Mouse (Mus musculus) kidney, postnatal 0 days (tissue): ENCODE measurements around the gene 2900026A02Rik. TPM values are rescaled to one million over a fixed set of nuclear protein-coding genes. Genes with fewer than 3 reads are reported as not detected.

ENCODE experiments used
- ATAC-seq: fragments of 200-750 bp; cut with Nextera tagmentation; replicated peaks from 2 replicates; pipeline ENCODE4 v1.8.0; 2017; ENCODE audit warnings: low read depth, moderate number of reproducible peaks, moderate TSS enrichment, moderate library complexity; ENCODE audit not compliant: low FRiP score
- DNase-seq: peaks from one replicate; pipeline ENCODE4 v3.0.0-alpha.2; 2016; ENCODE audit warnings: low spot score
- H3K27ac ChIP-seq: fragments of 300-500 bp; sonication (generic); 2 replicates; pipeline ENCODE4 v1.5.1; 2014; ENCODE audit warnings: mild to moderate bottlenecking
- H3K27me3 ChIP-seq: fragments of 300-500 bp; sonication (generic); 2 replicates; pipeline ENCODE4 v1.6.1; 2014; ENCODE audit warnings: low read length, mixed read lengths; ENCODE audit not compliant: insufficient read depth
- H3K36me3 ChIP-seq: fragments of 300-500 bp; sonication (generic); 2 replicates; pipeline ENCODE4 v1.6.1; 2014; ENCODE audit warnings: low read length, mixed read lengths; ENCODE audit not compliant: insufficient read depth
- H3K4me1 ChIP-seq: fragments of 300-500 bp; sonication (generic); replicated peaks from 2 replicates; pipeline ENCODE4 v1.6.1; 2014; ENCODE audit warnings: antibody characterized with exemption, low read length, mixed read lengths; ENCODE audit not compliant: insufficient read depth
- H3K4me2 ChIP-seq: fragments of 300-500 bp; sonication (generic); 2 replicates; pipeline ENCODE4 v1.6.1; 2014; ENCODE audit warnings: mild to moderate bottlenecking, low read length, moderate library complexity, mixed read lengths
- H3K4me3 ChIP-seq: fragments of 300-500 bp; sonication (generic); replicated peaks from 2 replicates; pipeline ENCODE4 v1.5.1; 2014; ENCODE audit warnings: low read depth, low read length
- H3K9ac ChIP-seq: fragments of 300-500 bp; sonication (generic); 2 replicates; pipeline ENCODE4 v1.6.1; 2014; ENCODE audit warnings: low read depth, low read length
- H3K9me3 ChIP-seq: fragments of 300-500 bp; sonication (generic); replicated peaks from 2 replicates; pipeline ENCODE4 v1.6.1; 2016; ENCODE audit warnings: low read length, inconsistent platforms, mixed read lengths
- CTCF ChIP-seq: IDR thresholded peaks from 2 replicates; pipeline ENCODE4 v1.5.1; 2016; ENCODE audit warnings: antibody characterized with exemption, low read depth, mild to moderate bottlenecking, moderate library complexity
- WGBS: fragments of 180-500 bp; shearing (Covaris S2); extraction: QIAGEN DNeasy Blood & Tissue Kit; methylation state at CpG from one replicate; pipeline ENCODE4 v1.1.7; 2014; 5-methylcytosine and 5-hydroxymethylcytosine counted together
- polyA plus RNA-seq: library from polyadenylated mRNA; unstranded; fragments of >200 nt; fragmentation: Nextera tagmentation; extraction: Ambion mirVana; gene quantifications from 2 replicates; pipeline ENCODE4 v1.2.1, GENCODE M21; 2015

2900026A02Rik gene
- polyA plus RNA-seq, 1 experiment from 2014 or later, result 4.8 TPM

GRCm38 (mm10) chr5:113082356-113083168, 138.5 kb downstream of the 2900026A02Rik start:
- no peak overlapping the region for H3K4me2 ChIP-seq
- no peaks in the 10 kb centered on the region for H3K4me1 ChIP-seq
- DNase-seq, result peak; percentile 28
- H3K9ac ChIP-seq, result no peak overlapping the region
- H3K36me3 ChIP-seq, result no peaks in the 10 kb centered on the region
- H3K9me3 ChIP-seq, result 0 out of 2 replicates have a peak, but pooled peaks cover 3% of the 10 kb centered on the region
- 0 out of 2 replicates have a peak, but pooled peaks have one; percentile 8 for ATAC-seq
- no peak overlapping the region for H3K27ac ChIP-seq
- H3K27me3 ChIP-seq, result no peaks in the 10 kb centered on the region
- WGBS, result 39% methylated on average over 19 of the region's 19 CpGs
- TF ChIP-seq CTCF, result no peak
- H3K4me3 ChIP-seq, result no peak overlapping the region

DNA sequence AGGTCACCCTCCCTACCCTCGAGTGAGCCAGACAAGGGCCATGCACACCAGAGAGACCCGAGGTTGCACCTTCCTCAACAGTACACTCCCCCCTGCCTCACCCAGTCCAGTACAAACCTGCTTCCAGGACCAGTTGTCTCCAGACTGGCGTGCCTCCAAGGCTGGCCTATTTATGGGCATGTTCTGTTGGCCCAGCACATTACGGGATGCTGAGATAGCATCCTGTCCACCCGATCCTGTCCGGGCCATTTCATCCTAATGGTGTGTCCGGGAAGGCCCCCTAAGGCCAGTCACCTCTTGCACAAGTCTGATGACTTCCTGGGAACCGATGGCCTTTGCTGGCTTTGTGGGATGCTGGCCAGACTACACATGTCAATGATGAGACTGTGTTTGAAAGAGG, 139.6 kb downstream of the 2900026A02Rik start, which contains the start of gene Crybb3:
Gene Crybb3 (minus strand): TSS at position 146 of the 400 bp plus-strand sequence.
- no peaks in the 10 kb centered on the region for H3K4me1 ChIP-seq
- no peak for TF ChIP-seq CTCF
- peak; percentile 22; the same call in 1 of the 2 replicates for ATAC-seq
- no peak within 1 kb of the TSS for H3K27ac ChIP-seq
- H3K27me3 ChIP-seq, result no peaks in the 10 kb centered on the region
- 61% methylated on average over 8 of the region's 8 CpGs for WGBS
- DNase-seq, result no peak
- no peak within 1 kb of the TSS for H3K9ac ChIP-seq
- H3K36me3 ChIP-seq, result no peaks in the 10 kb centered on the region
- 0 out of 2 replicates have a peak, but pooled peaks cover 3% of the 10 kb centered on the region for H3K9me3 ChIP-seq
- H3K4me2 ChIP-seq, result no peak within 1 kb of the TSS
- H3K4me3 ChIP-seq, result no peak within 1 kb of the TSS

GRCm38 (mm10) chr5:113081020-113081419, 140.0 kb downstream of the 2900026A02Rik start:
- H3K27me3 ChIP-seq, result no peaks in the 10 kb centered on the region
- no peak overlapping the region for H3K9ac ChIP-seq
- H3K4me1 ChIP-seq, result no peaks in the 10 kb centered on the region
- H3K36me3 ChIP-seq, result no peaks in the 10 kb centered on the region
- TF ChIP-seq CTCF, result no peak
- DNase-seq (no peak), ATAC-seq (no peak)
- H3K4me2 ChIP-seq, result no peak overlapping the region
- 83% methylated on average over 9 of the region's 9 CpGs for WGBS
- no peak overlapping the region for H3K27ac ChIP-seq
- H3K9me3 ChIP-seq, result 0 out of 2 replicates have a peak, but pooled peaks cover 3% of the 10 kb centered on the region
- no peak overlapping the region for H3K4me3 ChIP-seq

GRCm38 (mm10) chr5:113079783-113080182, 141.3 kb downstream of the 2900026A02Rik start:
- no peak overlapping the region for H3K4me3 ChIP-seq
- H3K9ac ChIP-seq, result no peak overlapping the region
- ATAC-seq (no peak), DNase-seq (peak; percentile 51)
- H3K9me3 ChIP-seq, result 0 out of 2 replicates have a peak, but pooled peaks cover 3% of the 10 kb centered on the region
- TF ChIP-seq CTCF, result peak; percentile 64
- H3K4me2 ChIP-seq, result no peak overlapping the region
- 29% methylated on average over 21 of the region's 21 CpGs for WGBS
- H3K36me3 ChIP-seq, result no peaks in the 10 kb centered on the region
- H3K27me3 ChIP-seq, result no peaks in the 10 kb centered on the region
- H3K27ac ChIP-seq, result no peak overlapping the region
- H3K4me1 ChIP-seq, result no peaks in the 10 kb centered on the region

DNA sequence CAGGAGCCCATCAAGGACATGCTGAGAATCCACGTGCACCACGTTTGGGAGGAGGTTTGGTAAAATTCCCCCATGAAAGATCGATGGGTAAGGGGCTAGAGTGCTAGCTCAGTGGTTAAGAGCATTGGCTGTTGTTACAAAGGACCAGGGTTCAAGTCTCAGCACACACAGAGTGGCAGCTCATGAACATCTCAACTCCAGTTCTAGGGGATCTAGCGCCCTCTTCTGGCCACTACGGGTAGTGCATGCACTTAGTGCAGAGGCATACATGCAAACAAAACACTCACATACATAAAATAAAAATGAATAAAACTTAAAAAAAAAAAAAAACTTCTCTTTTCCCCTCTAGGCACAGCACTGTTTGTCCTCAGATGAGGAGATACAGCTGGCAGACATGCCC, 142.3 kb downstream of the 2900026A02Rik start:
- H3K36me3 ChIP-seq, result no peaks in the 10 kb centered on the region
- TF ChIP-seq CTCF, result peak; percentile 67
- no peak overlapping the region for H3K27ac ChIP-seq
- no peak overlapping the region for H3K9ac ChIP-seq
- H3K4me1 ChIP-seq, result no peaks in the 10 kb centered on the region
- H3K4me3 ChIP-seq, result no peak overlapping the region
- H3K9me3 ChIP-seq, result no peaks in the 10 kb centered on the region
- DNase-seq (peak; percentile 20), ATAC-seq (no peak)
- no peak overlapping the region for H3K4me2 ChIP-seq
- H3K27me3 ChIP-seq, result no peaks in the 10 kb centered on the region
- WGBS, result 70% methylated on average over 5 of the region's 5 CpGs

DNA sequence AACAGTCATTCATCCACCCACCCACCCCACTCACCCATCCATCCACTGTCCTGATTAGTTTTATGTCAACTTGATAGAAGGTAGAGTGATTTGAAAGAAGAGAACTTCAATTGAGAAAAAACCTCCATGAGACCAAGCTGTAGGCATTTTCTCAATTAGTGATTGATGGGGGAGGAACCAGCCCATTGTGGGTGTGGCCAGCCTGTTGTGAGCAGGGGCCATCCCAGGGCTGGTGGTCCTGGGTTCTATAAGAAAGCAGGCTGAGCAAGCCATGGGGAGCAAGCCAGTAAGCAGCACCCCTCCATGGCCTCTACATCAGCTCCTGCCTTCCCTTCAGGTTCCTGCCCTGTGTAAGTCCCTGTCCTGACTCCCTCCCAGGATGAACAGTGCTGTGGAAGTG, 151.0 kb downstream of the 2900026A02Rik start, which contains the start of gene Crybb2:
Gene Crybb2 (minus strand): TSS at position 101 of the 400 bp plus-strand sequence.
- DNase-seq (no peak), ATAC-seq (no peak)
- H3K27ac ChIP-seq, result no peak within 1 kb of the TSS
- TF ChIP-seq CTCF, result no peak
- H3K4me3 ChIP-seq, result no peak within 1 kb of the TSS
- no peak within 1 kb of the TSS for H3K9ac ChIP-seq
- H3K9me3 ChIP-seq, result no peaks in the 10 kb centered on the region
- H3K27me3 ChIP-seq, result no peaks in the 10 kb centered on the region
- H3K4me1 ChIP-seq, result no peaks in the 10 kb centered on the region
- H3K4me2 ChIP-seq, result no peak within 1 kb of the TSS
- H3K36me3 ChIP-seq, result no peaks in the 10 kb centered on the region
